Mouse (Mus musculus): ENCODE measurements around the gene Rnf166. TPM values are rescaled to one million over a fixed set of nuclear protein-coding genes. Genes with fewer than 3 reads are reported as not detected.

Gene Rnf166
- polyA plus RNA-seq, 1 experiment from 2014 or later: 33.7 TPM

GRCm38 (mm10) chr8:122430058-122430636 lies 45.7 kb downstream of the Rnf166 start:
- Histone ChIP-seq H3K9ac (replicated peaks; ENCODE audit: low read length) (no peak overlapping the region), H3K4me1 (ENCODE audit: control insufficient read depth, insufficient read depth, low read length) (peaks cover 10% of the 10 kb centered on the region), H3K27ac (replicated peaks; ENCODE audit: low read depth, low read length) (no peak overlapping the region), H3K4me3 (replicated peaks; ENCODE audit: low read depth, low read length) (no peak overlapping the region), H3K4me2 (ENCODE audit: low read length) (no peak overlapping the region), H3K27me3 (ENCODE audit: control insufficient read depth, insufficient read depth, low read length) (no peaks in the 10 kb centered on the region), H3K36me3 (ENCODE audit: control insufficient read depth, insufficient read depth, low read length) (peaks cover 19% of the 10 kb centered on the region), H3K9me3 (ENCODE audit: control insufficient read depth, low read length) (no peaks in the 10 kb centered on the region)
- ATAC-seq (ENCODE audit: low FRiP score, low TSS enrichment) (no peak), DNase-seq (no peak)
- WGBS: 85% methylated on average over 10 of the region's 10 CpGs

- Histone ChIP-seq H3K36me3 (ENCODE audit: control insufficient read depth, insufficient read depth, low read length) (0 out of 2 replicates have a peak, but pooled peaks cover under 1% of the 10 kb centered on the region), H3K4me3 (replicated peaks; ENCODE audit: low read depth, low read length) (no peak overlapping the region), H3K9me3 (ENCODE audit: control insufficient read depth, low read length) (no peaks in the 10 kb centered on the region), H3K27me3 (ENCODE audit: control insufficient read depth, insufficient read depth, low read length) (no peaks in the 10 kb centered on the region), H3K9ac (replicated peaks; ENCODE audit: low read length) (no peak overlapping the region), H3K27ac (replicated peaks; ENCODE audit: low read depth, low read length) (no peak overlapping the region), H3K4me2 (ENCODE audit: low read length) (no peak overlapping the region), H3K4me1 (ENCODE audit: control insufficient read depth, insufficient read depth, low read length) (peaks cover 10% of the 10 kb centered on the region)
- DNase-seq (no peak), ATAC-seq (ENCODE audit: low FRiP score, low TSS enrichment) (no peak)
- WGBS: 89% methylated on average over 9 of the region's 9 CpGs
These were observed 47.7 kb downstream of the Rnf166 start for GRCm38 (mm10) chr8:122428163-122428562.

GRCm38 (mm10) chr8:122427607-122428006 lies 48.3 kb downstream of the Rnf166 start:
- no peak overlapping the region for H3K9ac ChIP-seq (replicated peaks; ENCODE audit: low read length)
- H3K27me3 ChIP-seq (ENCODE audit: control insufficient read depth, insufficient read depth, low read length): no peaks in the 10 kb centered on the region
- ATAC-seq (ENCODE audit: low FRiP score, low TSS enrichment): no peak
- WGBS: 90% methylated on average over 7 of the region's 7 CpGs
- H3K36me3 ChIP-seq (ENCODE audit: control insufficient read depth, insufficient read depth, low read length): no peaks in the 10 kb centered on the region
- DNase-seq: no peak
- H3K4me1 ChIP-seq (ENCODE audit: control insufficient read depth, insufficient read depth, low read length): peaks cover 7% of the 10 kb centered on the region
- H3K27ac ChIP-seq (replicated peaks; ENCODE audit: low read depth, low read length): no peak overlapping the region
- no peak overlapping the region for H3K4me3 ChIP-seq (replicated peaks; ENCODE audit: low read depth, low read length)
- H3K4me2 ChIP-seq (ENCODE audit: low read length): no peak overlapping the region
- no peaks in the 10 kb centered on the region for H3K9me3 ChIP-seq (ENCODE audit: control insufficient read depth, low read length)

GRCm38 (mm10) chr8:122426145-122426544 lies 49.7 kb downstream of the Rnf166 start:
- H3K4me3 ChIP-seq (replicated peaks; ENCODE audit: low read depth, low read length): no peak overlapping the region
- H3K4me2 ChIP-seq (ENCODE audit: low read length): no peak overlapping the region
- no peaks in the 10 kb centered on the region for H3K9me3 ChIP-seq (ENCODE audit: control insufficient read depth, low read length)
- no peak overlapping the region for H3K9ac ChIP-seq (replicated peaks; ENCODE audit: low read length)
- WGBS: 82% methylated on average over 9 of the region's 9 CpGs
- DNase-seq: no peak
- no peaks in the 10 kb centered on the region for H3K36me3 ChIP-seq (ENCODE audit: control insufficient read depth, insufficient read depth, low read length)
- no peaks in the 10 kb centered on the region for H3K27me3 ChIP-seq (ENCODE audit: control insufficient read depth, insufficient read depth, low read length)
- H3K27ac ChIP-seq (replicated peaks; ENCODE audit: low read depth, low read length): no peak overlapping the region
- no peak for ATAC-seq (ENCODE audit: low FRiP score, low TSS enrichment)
- no peaks in the 10 kb centered on the region for H3K4me1 ChIP-seq (ENCODE audit: control insufficient read depth, insufficient read depth, low read length)

GRCm38 (mm10) chr8:122423659-122424058 lies 52.2 kb downstream of the Rnf166 start:
- no peak overlapping the region for H3K9ac ChIP-seq (replicated peaks; ENCODE audit: low read length)
- no peak for ATAC-seq (ENCODE audit: low FRiP score, low TSS enrichment)
- H3K4me3 ChIP-seq (replicated peaks; ENCODE audit: low read depth, low read length): no peak overlapping the region
- no peaks in the 10 kb centered on the region for H3K27me3 ChIP-seq (ENCODE audit: control insufficient read depth, insufficient read depth, low read length)
- no peak overlapping the region for H3K27ac ChIP-seq (replicated peaks; ENCODE audit: low read depth, low read length)
- H3K36me3 ChIP-seq (ENCODE audit: control insufficient read depth, insufficient read depth, low read length): peaks cover 6% of the 10 kb centered on the region
- H3K4me2 ChIP-seq (ENCODE audit: low read length): no peak overlapping the region
- DNase-seq: no peak
- H3K9me3 ChIP-seq (ENCODE audit: control insufficient read depth, low read length): no peaks in the 10 kb centered on the region
- WGBS: 61% methylated on average over 5 of the region's 5 CpGs
- no peaks in the 10 kb centered on the region for H3K4me1 ChIP-seq (ENCODE audit: control insufficient read depth, insufficient read depth, low read length)

- Histone ChIP-seq H3K36me3 (ENCODE audit: control insufficient read depth, insufficient read depth, low read length) (peaks cover 10% of the 10 kb centered on the region), H3K27me3 (ENCODE audit: control insufficient read depth, insufficient read depth, low read length) (no peaks in the 10 kb centered on the region), H3K4me3 (replicated peaks; ENCODE audit: low read depth, low read length) (no peak overlapping the region), H3K4me2 (ENCODE audit: low read length) (no peak overlapping the region), H3K27ac (replicated peaks; ENCODE audit: low read depth, low read length) (no peak overlapping the region), H3K4me1 (ENCODE audit: control insufficient read depth, insufficient read depth, low read length) (no peaks in the 10 kb centered on the region), H3K9ac (replicated peaks; ENCODE audit: low read length) (no peak overlapping the region), H3K9me3 (ENCODE audit: control insufficient read depth, low read length) (no peaks in the 10 kb centered on the region)
- DNase-seq (no peak), ATAC-seq (ENCODE audit: low FRiP score, low TSS enrichment) (no peak)
- WGBS: 85% methylated on average over 24 of the region's 24 CpGs
These were observed 52.6 kb downstream of the Rnf166 start for GRCm38 (mm10) chr8:122423217-122423616.

GRCm38 (mm10) chr8:122421376-122422070 lies 54.3 kb downstream of the Rnf166 start, which contains the start of gene Il17c:
TSS of gene Il17c (plus strand) at chr8:122422020.
- H3K4me1 ChIP-seq (ENCODE audit: control insufficient read depth, insufficient read depth, low read length): no peaks in the 10 kb centered on the region
- H3K36me3 ChIP-seq (ENCODE audit: control insufficient read depth, insufficient read depth, low read length): peaks cover 26% of the 10 kb centered on the region
- no peak for DNase-seq
- no peak for ATAC-seq (ENCODE audit: low FRiP score, low TSS enrichment)
- H3K9ac ChIP-seq (replicated peaks; ENCODE audit: low read length): no peak within 1 kb of the TSS
- no peaks in the 10 kb centered on the region for H3K9me3 ChIP-seq (ENCODE audit: control insufficient read depth, low read length)
- no peak within 1 kb of the TSS for H3K27ac ChIP-seq (replicated peaks; ENCODE audit: low read depth, low read length)
- no peak within 1 kb of the TSS for H3K4me3 ChIP-seq (replicated peaks; ENCODE audit: low read depth, low read length)
- no peak within 1 kb of the TSS for H3K4me2 ChIP-seq (ENCODE audit: low read length)
- H3K27me3 ChIP-seq (ENCODE audit: control insufficient read depth, insufficient read depth, low read length): no peaks in the 10 kb centered on the region
- 84% methylated on average over 14 of the region's 14 CpGs for WGBS

- no peak overlapping the region for H3K27ac ChIP-seq (replicated peaks; ENCODE audit: low read depth, low read length)
These were observed 55.8 kb downstream of the Rnf166 start for GRCm38 (mm10) chr8:122419881-122420555.

More at GRCm38 (mm10) chr8:122419881-122420555, 55.8 kb downstream of the Rnf166 start:
- no peaks in the 10 kb centered on the region for H3K4me1 ChIP-seq (ENCODE audit: control insufficient read depth, insufficient read depth, low read length)
- ATAC-seq (ENCODE audit: low FRiP score, low TSS enrichment) (no peak), DNase-seq (no peak)
- no peaks in the 10 kb centered on the region for H3K9me3 ChIP-seq (ENCODE audit: control insufficient read depth, low read length)
- H3K27me3 ChIP-seq (ENCODE audit: control insufficient read depth, insufficient read depth, low read length): no peaks in the 10 kb centered on the region
- H3K9ac ChIP-seq (replicated peaks; ENCODE audit: low read length): no peak overlapping the region
- H3K4me2 ChIP-seq (ENCODE audit: low read length): no peak overlapping the region
- 66% methylated on average over 9 of the region's 9 CpGs for WGBS
- H3K36me3 ChIP-seq (ENCODE audit: control insufficient read depth, insufficient read depth, low read length): peaks cover 40% of the 10 kb centered on the region
- H3K4me3 ChIP-seq (replicated peaks; ENCODE audit: low read depth, low read length): no peak overlapping the region

Data from midbrain, embryonic 14.5 days (tissue).